Mouse (Mus musculus): ENCODE measurements around the gene Serpine1.
A peak's percentile ranks its signal among the peaks of the same experiment; 100 is the strongest.

Serpine1 gene

DNA sequence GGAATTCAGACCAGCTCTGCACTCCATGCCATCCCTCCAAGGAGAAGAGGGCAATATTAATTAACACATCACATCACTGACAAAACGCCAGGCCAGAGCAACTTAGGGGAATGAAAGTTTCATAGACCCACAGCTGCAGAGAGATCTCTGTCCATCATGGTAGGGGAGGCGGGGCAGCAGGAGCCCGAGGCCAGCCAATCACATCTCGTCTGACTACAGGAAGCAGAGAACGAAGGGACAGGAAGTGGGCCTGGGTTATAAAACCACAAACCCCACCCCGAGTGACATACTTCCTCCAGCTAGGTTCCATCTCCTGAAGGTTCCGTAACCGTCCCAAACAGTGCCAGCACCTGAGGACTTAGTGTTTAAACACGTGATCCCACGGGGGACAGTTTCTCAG, 23.1 kb upstream of the Serpine1 start:
- peak; percentile 85 for DNase-seq

- peak; percentile 96 for DNase-seq
Observed at GRCm38 (mm10) chr5:137093720-137094119, 21.7 kb upstream of the Serpine1 start.

GRCm38 (mm10) chr5:137091560-137091959, 19.5 kb upstream of the Serpine1 start:
- peak; percentile 92 for DNase-seq

- no peak for DNase-seq
Observed at GRCm38 (mm10) chr5:137090870-137091269, 18.8 kb upstream of the Serpine1 start.

- peak; percentile 99 for DNase-seq
Observed at GRCm38 (mm10) chr5:137087410-137087809, 15.3 kb upstream of the Serpine1 start.

DNA sequence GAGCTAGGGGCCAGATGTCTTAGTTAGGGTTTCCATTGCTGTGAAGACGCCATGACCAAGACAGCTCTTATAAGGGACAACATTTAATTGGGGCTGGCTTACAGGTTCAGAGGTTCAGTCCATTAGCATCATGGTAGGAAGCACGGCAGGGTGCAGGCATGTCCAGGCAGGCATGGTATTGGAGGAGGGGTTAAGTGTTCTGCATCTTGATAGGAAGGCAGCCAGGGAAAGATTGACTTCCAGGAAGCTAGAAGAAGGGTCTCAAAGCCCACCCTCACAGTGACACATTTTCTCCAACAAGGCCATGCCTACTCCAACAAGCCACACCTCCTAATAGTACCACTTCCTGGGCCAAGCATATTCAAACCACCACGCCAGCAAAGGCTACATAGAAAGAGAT, 13.7 kb upstream of the Serpine1 start:
- no peak for DNase-seq

DNA sequence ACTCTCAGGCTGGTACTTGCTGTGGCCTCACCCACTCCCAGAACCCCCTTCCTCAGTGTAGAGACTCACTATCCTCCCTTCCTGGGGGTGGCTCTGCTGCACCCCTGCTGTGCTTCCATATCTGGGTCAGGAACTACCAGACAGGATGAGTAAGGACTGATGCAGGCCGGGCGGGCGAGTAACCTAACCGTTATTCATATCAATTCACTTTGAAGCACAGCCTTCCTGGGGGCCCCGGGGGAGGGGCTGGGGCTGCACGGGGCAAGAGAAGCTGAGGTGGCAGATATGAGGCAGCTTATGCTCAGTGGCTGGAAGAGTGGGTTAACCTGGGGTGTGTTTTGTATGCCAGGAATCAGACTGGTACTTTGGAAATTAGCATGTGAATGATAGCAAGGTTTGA, 13.0 kb upstream of the Serpine1 start:
- DNase-seq = no peak

GRCm38 (mm10) chr5:137083051-137083450, 11.0 kb upstream of the Serpine1 start:
- no peak for DNase-seq

DNA sequence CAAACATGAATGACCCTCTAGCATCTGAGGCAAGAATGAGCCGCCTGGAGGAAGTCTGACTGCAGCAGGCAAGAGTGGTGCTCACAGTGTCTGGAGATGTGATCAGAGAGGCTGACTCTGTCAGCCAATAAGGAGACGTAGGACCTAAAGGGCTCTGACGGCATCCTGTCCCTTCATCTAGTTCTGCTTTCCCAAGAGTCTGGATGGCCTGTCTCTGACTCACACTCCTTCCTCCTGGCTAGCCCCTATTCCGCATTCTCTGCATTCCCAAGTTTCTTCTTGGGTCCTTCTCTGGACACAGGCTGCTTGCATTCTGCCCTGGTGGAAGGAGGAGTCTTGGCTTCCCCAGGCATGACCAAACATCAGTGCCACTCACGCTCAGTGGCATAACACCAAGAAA, 7.8 kb upstream of the Serpine1 start:
- peak; percentile 98 for DNase-seq

DNA sequence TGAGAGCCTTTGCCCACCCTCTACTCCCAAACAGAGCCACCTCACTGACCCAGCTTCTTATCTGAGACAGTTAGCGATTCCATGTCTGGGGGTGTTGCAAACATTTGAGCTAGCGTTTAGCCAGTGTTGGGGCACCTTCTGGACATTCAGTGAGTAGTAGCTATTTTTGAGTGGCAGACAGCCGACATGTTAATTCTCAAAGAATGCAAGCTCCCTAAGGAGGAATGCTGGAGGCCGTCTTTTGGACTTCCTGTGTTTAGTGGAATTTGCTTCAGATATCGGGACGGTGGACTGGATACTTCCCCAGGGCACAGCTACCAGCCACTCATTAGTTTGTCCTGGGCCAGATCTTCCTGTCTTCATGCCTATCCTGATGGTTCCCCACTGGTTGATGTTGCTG, 6.5 kb upstream of the Serpine1 start:
- peak; percentile 93 for DNase-seq

DNA sequence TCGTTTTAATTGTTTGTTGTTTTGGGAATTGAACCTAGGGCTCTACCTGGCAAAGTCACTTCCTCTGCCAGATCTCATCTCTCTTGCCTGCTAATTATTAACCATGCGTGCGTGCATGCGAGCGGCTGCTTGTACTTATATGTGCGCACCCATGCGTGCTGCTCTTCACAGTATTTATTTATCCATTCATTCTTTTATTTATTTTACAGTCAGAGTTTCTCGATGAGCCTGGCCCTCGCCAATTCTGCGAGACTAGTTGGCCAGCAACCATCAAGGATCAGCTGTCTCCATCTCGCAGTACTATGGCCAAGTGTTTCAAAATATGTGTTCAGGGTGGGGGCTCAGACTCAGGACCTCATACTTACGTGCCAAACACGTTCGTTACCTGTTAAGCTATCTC, 6.0 kb upstream of the Serpine1 start:
- DNase-seq = peak; percentile 94

- DNase-seq = peak; percentile 86
Observed at GRCm38 (mm10) chr5:137077187-137077586, 5.1 kb upstream of the Serpine1 start.

- DNase-seq = peak; percentile 98
Observed at GRCm38 (mm10) chr5:137076191-137076930, 4.3 kb upstream of the Serpine1 start.

DNA sequence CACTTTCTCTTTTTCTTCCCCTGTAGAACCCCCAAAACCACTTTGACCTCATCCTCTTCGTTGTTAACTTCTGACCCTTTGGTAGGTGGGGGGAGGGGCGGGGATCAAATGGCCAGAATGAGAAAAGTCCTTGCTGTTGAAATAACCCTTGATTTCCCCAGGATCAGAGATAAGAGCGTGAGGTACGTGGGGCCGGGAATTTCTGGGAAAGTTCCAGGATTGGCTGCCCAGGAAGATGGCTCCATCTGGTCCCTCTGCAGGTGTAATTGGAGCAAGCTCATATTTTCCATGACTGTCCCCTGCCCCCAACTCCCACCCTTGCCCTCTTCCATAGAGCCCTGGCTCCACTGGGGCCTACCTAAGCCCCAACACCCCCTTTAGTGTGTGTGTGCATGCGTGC, 3.7 kb upstream of the Serpine1 start:
- no peak for DNase-seq

DNA sequence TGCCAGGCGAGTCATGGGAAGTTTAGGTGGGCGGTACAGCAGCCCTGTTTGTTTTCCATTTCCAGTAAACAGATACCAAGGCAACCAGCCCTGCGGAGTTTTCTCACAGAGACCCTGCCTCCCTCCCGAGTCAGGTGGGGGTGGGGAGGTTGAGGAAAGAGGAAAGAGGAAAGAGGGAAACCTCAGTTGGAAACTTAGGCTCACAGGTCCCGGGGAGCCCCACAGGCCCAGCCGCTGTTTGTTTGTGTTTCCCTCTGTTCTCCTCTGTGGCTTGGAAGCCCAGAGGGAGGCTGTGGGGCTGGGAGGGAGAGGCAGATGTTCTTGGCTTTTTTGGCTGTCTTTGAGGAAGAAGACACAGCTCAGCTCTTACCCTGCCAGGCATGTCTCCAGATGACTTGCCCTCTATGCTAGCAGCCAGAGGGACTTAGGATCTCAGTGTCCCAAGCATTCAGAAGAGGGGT, 2.2 kb upstream of the Serpine1 start:
- DNase-seq = peak; percentile 98

DNA sequence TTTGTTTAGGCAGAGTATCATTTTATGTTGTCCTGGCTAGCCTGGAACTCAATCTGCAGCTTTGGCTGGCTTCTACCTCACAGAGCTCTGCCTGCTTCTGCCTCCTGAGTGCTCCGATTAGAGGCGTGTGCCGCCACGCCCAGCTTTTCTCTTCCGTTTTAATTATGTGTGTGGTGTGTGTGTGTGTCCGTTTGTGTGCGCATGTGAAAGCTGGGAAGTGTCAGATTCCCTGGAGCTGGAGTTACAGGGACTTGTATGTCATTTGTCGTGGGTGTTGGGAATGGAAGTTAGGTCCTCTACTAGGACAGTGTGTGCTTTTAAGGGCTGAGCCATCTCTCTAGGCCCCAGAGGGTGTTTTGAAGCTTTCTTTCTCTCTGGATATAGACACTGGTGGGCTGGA, 1.1 kb upstream of the Serpine1 start:
- DNase-seq = peak; percentile 92

DNA sequence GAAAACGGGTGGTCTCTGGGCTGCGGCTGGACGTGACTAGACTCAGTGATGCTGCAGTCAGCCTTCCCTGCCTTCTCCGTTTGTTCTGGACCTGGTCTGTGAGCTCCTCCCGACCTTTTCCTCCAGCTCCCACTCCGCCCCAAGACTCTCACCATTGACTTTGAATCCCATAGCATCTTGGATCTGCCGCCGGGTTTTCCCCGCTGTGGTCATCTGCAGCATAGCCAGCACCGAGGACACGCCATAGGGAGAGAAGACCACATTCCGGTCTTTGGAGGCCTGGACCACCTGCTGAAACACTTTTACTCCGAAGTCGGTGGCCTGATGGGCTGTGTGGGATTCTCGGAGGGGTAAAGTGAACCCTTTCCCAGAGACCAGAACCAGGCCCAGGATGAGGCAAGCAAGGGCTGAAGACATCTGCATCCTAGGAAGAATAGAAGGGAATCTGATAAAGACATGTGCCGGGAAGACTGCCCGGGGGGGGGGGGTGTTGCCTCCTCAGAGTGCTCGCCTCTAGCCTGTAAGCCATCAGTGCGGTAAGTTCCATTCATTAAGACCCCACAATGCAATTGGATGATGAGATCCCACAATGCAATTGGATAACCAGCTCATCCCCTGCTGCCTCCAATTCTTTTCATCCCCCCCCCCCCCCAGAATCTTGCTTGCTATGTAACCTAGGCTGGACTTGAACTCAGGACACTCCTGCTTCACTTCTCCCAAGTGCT, 1.0 kb downstream of the Serpine1 start:
- no peak for DNase-seq

- DNase-seq = no peak
Observed at GRCm38 (mm10) chr5:137068711-137069110, 3.4 kb downstream of the Serpine1 start.

DNA sequence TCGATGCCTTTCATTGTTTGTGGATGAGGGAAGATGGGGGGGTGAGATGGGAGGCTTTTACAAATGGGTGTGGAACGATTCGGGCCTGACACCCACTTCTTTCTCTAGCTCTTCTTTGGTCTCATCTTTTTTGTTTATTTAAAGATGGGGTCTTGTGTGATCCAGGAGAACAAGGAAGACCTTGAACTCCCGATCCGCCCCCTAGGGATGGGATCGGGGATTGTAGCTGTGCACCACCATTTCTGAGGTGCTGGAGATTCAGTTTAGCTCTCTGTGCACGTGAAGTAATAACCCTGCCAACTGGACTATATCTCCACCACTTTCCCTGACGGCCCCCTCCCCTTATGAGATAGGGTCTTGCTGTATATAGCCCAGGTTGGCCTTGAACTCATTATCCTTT, 6.1 kb downstream of the Serpine1 start:
- no peak for DNase-seq

GRCm38 (mm10) chr5:137065454-137065853, 6.6 kb downstream of the Serpine1 start:
- no peak for DNase-seq

GRCm38 (mm10) chr5:137062601-137063000, 9.5 kb downstream of the Serpine1 start:
- DNase-seq = peak; percentile 92

DNA sequence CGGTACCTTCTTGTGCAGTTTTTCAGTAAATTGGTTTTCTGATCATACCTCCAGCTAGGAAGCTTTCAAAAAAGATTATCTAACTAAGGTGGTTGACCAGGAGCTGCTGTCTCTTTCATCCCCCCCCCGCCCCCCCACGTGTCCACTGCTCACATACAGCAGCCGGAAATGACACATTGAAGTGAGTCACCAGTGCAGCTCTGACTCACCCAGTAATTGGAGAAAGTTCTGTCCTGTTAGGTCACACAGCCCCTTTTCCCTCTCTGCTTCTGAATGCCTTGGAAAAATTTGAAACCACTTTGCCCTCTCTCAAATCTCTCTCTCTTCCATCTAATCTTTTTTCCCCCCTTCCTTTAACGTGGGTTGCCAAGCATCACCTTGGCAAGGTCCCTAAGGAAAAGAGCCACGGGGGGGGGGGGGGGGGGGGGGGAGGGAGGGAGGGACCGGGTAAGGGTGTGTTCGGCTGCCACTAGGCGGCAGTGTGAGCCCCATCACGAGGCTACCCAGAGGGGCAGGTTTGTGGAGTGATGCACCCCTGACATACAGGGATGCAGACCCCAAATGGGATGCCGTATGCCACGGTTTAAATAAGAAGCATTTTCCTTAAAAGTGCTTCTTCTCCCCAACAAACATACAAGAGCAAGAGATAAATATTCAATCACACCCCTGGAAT, 10.1 kb downstream of the Serpine1 start:
- peak; percentile 97 for DNase-seq

GRCm38 (mm10) chr5:137054873-137055272, 17.2 kb downstream of the Serpine1 start:
- DNase-seq = no peak

DNA sequence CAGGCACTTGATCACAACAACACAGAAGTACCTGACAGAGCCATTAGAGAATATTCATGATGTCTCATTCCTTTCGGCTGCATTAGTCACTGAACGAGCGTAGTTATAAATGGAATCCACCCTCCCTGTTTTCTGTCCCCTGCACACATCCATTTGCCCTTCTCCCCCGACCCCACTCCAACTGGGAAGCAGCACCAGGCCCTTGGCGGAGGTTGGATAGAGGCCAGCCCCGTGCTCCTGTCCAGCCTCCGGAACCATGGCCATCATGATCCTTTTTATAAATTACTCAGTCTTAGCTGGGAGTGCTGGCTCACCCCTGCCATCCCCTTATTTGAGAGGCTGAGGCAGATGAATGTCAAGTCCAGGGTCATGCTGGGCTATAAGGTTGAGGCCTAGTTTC, 17.8 kb downstream of the Serpine1 start:
- no peak for DNase-seq

Measured in heart, adult 11 months (tissue).